Mouse (Mus musculus): ENCODE measurements around the gene Mrps35.

DNA sequence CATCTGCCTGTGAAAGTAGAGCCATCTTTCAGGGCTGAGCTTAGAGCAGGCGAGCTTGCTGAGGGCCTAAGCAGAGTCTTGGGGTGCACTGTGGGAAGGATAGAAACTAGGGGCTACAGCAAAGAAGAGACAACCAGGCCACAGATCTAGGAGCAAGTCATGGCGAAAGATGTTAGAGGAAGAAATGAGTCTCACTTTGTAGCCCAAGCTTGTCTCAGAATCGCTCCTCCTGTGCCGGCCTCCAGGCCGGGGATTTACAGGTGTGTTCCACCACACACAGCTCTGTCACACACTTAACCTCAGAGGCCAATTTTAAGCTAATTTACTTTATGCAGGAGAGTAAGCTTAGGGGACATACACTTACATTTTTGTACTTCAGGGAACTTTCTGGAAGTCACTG lies 24.2 kb upstream of the Mrps35 start:
- no peak for TF ChIP-seq ZNF384 (IDR thresholded peaks at IDR 0.05; ENCODE audit: low read depth, low read length)
- no peak for TF ChIP-seq ZC3H11A (IDR thresholded peaks at IDR 0.05; ENCODE audit: borderline replicate concordance, low read depth, low read length)
- TF ChIP-seq MAFK (IDR thresholded peaks at IDR 0.05; ENCODE audit: insufficient read depth, low read depth, low read length) = no peak

Measured in ES-E14 (cell line).